Mouse (Mus musculus): ENCODE results near the gene Hp.

- TF ChIP-seq GATA1 (IDR thresholded peaks at IDR 0.05; ENCODE audit: borderline replicate concordance, low read length): no peak
- TF ChIP-seq FLI1 (IDR thresholded peaks at IDR 0.05; ENCODE audit: low read length): no peak
These were observed 14.2 kb downstream of the Hp start for GRCm38 (mm10) chr8:109564766-109565165.

Data from megakaryocyte, embryonic 14.5 days (primary cell).